Mouse (Mus musculus): ENCODE results near the gene Qser1. TPM values are rescaled to one million over a fixed set of nuclear protein-coding genes. Genes with fewer than 3 reads are reported as not detected.

Qser1 gene
- total and polyA plus RNA-seq, 3 experiments: 3.9 to 14.5 TPM; not detected in 1

DNA sequence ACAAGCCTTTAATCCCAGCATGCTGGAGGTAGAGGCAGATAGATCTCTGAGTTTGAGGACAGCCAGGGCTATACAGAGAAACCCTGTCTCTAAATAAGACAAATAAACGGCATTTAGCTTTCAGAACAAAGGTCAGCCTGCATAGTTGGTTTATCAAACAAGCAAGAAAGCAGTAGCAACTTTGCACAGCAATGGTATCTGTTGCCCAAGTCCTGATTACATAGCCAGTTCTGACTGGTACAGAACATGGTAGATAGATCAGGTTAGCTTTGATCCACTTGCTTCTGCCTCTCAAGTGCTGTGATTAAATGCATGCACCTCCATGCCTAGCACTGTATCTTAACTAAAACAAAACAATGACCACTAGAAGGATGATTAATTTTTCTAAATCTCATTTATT is 47.9 kb downstream of the Qser1 start:
- Histone ChIP-seq H3K79me2 (ENCODE audit: control insufficient read depth, insufficient read depth, low read length, poor library complexity) (no peaks in the 10 kb centered on the region), H3K4me1 (ENCODE audit: control insufficient read depth in 1 of 2, insufficient read depth in 2 of 2, low read length in 2 of 2) (peaks cover 0 to 3% of the 10 kb centered on the region in 2 experiments; a peak in 3 of 4 replicates), H3K9ac (ENCODE audit: control insufficient read depth, low read depth, low read length, poor library complexity, severe bottlenecking) (no peak overlapping the region), H3K9me3 (replicated peaks; ENCODE audit: insufficient read depth, low read length) (no peaks in the 10 kb centered on the region), H3K27ac (ENCODE audit: control insufficient read depth, low read depth, low read length) (no peak overlapping the region), H3K36me3 (ENCODE audit: control insufficient read depth in 1 of 2, insufficient read depth in 2 of 2, low read length in 2 of 2) (peaks cover 5 to 9% of the 10 kb centered on the region in 2 experiments), H3K4me3 (ENCODE audit: control insufficient read depth in 1 of 2, insufficient read depth in 1 of 2, low read depth in 2 of 2, low read length in 2 of 2) (no peak overlapping the region), H3K27me3 (ENCODE audit: control insufficient read depth in 1 of 2, insufficient read depth in 2 of 2, low read length in 2 of 2) (no peaks in the 10 kb centered on the region)
- no peak for DNase-seq (ENCODE audit: low read depth, low spot score)
- TF ChIP-seq MYB (IDR thresholded peaks at IDR 0.05; ENCODE audit: low read depth, low read length) (no peak), MXI1 (IDR thresholded peaks at IDR 0.05; ENCODE audit: low read depth, low read length) (no peak), MAZ (IDR thresholded peaks at IDR 0.05; ENCODE audit: low read depth, low read length) (no peak), HCFC1 (IDR thresholded peaks at IDR 0.05; ENCODE audit: low read depth, low read length) (no peak), E2F4 (IDR thresholded peaks at IDR 0.05; ENCODE audit: borderline replicate concordance, low read depth, low read length) (no peak), RAD21 (IDR thresholded peaks at IDR 0.05; ENCODE audit: low read depth, low read length) (no peak), ZNF384 (IDR thresholded peaks at IDR 0.05; ENCODE audit: low read depth, low read length) (no peak), ZKSCAN1 (IDR thresholded peaks at IDR 0.05; ENCODE audit: low read depth, low read length) (no peak), MYC (IDR thresholded peaks at IDR 0.05; ENCODE audit: low read depth, low read length) (no peak), CHD2 (IDR thresholded peaks at IDR 0.05; ENCODE audit: low read length) (no peak), MAFK (IDR thresholded peaks at IDR 0.05; ENCODE audit: borderline replicate concordance, low read depth, low read length) (no peak), SMC3 (IDR thresholded peaks at IDR 0.05; ENCODE audit: low read depth, low read length) (no peak), TCF12 (IDR thresholded peaks at IDR 0.05; ENCODE audit: low read depth, low read length) (no peak), POLR2A (IDR thresholded peaks at IDR 0.05; ENCODE audit: control insufficient read depth in 1 of 2, insufficient read depth in 1 of 2, low read depth in 1 of 2, low read length in 2 of 2, poor library complexity in 1 of 2) (no peak), NRF1 (IDR thresholded peaks at IDR 0.05; ENCODE audit: insufficient read depth, low read depth, low read length, poor library complexity, severe bottlenecking) (no peak), SIN3A (IDR thresholded peaks at IDR 0.05; ENCODE audit: low read length) (no peak), NELFE (IDR thresholded peaks at IDR 0.05; ENCODE audit: low read depth, low read length) (no peak)

DNA sequence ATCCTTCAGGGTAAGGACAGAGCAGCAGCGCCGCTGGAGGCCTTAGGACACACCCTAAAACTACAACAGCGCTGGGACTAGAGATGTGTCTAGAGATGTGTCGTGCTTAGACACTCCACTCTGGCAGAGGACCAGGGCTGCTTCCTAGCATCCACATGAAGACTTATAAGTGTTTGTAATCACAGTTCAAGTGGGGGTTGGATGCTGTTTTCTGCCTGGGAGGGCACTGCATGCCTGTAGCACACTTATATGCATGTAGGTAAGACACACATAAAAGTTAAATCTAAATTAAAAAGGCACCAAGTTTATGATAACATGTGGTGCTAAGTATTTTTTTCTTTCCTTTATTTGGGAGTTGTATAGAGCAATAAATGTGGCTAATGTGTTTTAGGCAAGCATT is 52.5 kb downstream of the Qser1 start:
- no peak overlapping the region for H3K9ac ChIP-seq (ENCODE audit: control insufficient read depth, low read depth, low read length, poor library complexity, severe bottlenecking)
- H3K4me3 ChIP-seq (ENCODE audit: control insufficient read depth in 1 of 2, insufficient read depth in 1 of 2, low read depth in 2 of 2, low read length in 2 of 2): no peak overlapping the region
- TF ChIP-seq CTCF (IDR thresholded peaks at IDR 0.05 in 2 of 3, conservative IDR thresholded peaks at IDR 0.05 in 1 of 3; ENCODE audit: control insufficient read depth in 1 of 3, insufficient read depth in 1 of 3, low read depth in 2 of 3, low read length in 3 of 3, poor library complexity in 1 of 3, severe bottlenecking in 1 of 3) (peak in 1 of 3 experiments; percentile 7; a peak in 1 of 6 replicates), UBTF (IDR thresholded peaks at IDR 0.05; ENCODE audit: borderline replicate concordance, insufficient read depth, low read depth, low read length) (no peak)
- H3K79me2 ChIP-seq (ENCODE audit: control insufficient read depth, insufficient read depth, low read length, poor library complexity): no peaks in the 10 kb centered on the region
- H3K27ac ChIP-seq (ENCODE audit: control insufficient read depth, low read depth, low read length): no peak overlapping the region
- H3K4me1 ChIP-seq (ENCODE audit: control insufficient read depth in 1 of 2, insufficient read depth in 2 of 2, low read length in 2 of 2): peaks cover 7 to 8% of the 10 kb centered on the region in 2 experiments
- peaks cover 0 to 17% of the 10 kb centered on the region in 2 experiments; a peak in 3 of 4 replicates for H3K36me3 ChIP-seq (ENCODE audit: control insufficient read depth in 1 of 2, insufficient read depth in 2 of 2, low read length in 2 of 2)
- no peaks in the 10 kb centered on the region for H3K27me3 ChIP-seq (ENCODE audit: control insufficient read depth in 1 of 2, insufficient read depth in 2 of 2, low read length in 2 of 2)
- peak; percentile 55 for DNase-seq (ENCODE audit: low read depth, low spot score)
- no peaks in the 10 kb centered on the region for H3K9me3 ChIP-seq (replicated peaks; ENCODE audit: insufficient read depth, low read length)
